Mouse (Mus musculus) fat pad, adult 2 months (tissue): Measurements from ENCODE around the gene Rab27a.
"Not testable (repeated sequence)": the region's sequence is repeated elsewhere in the genome, so short reads cannot be mapped to it uniquely, and the experiment has no call there.

Source experiments
- DNase-seq: peaks from one replicate; pipeline ENCODE4 v3.0.0-alpha.2; 2011; ENCODE audit warnings: low read depth, low spot score; ENCODE audit errors: extremely low read depth

The Rab27a gene

DNA sequence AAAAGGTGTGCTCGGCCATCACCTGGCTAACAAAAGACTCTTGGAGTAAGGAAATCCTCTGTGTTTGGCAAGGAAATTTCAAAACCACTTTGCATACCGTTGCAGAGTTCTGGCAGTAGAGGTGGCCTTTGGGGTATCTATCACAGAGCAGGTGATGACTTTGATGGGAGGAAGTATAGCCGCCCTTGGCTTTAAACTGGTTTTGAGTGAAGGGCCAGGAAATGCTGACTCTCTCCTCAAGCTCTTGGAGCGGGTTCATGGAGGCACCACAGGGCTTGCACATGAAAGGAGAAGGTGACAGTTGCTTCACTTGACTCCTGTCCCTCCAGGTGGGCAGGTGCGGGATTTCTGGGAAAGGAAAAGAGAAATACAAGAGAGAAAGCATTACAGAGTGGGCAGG lies 42.9 kb downstream of the Rab27a start:
- no peak for DNase-seq

GRCm38 (mm10) chr9:73089222-73089920 lies 44.7 kb downstream of the Rab27a start:
- no peak for DNase-seq

GRCm38 (mm10) chr9:73090121-73090520 lies 45.5 kb downstream of the Rab27a start:
- DNase-seq = no peak

- DNase-seq = no peak
These were observed 47.1 kb downstream of the Rab27a start for GRCm38 (mm10) chr9:73091747-73092146.

GRCm38 (mm10) chr9:73094580-73094979 lies 49.9 kb downstream of the Rab27a start:
- no peak for DNase-seq

GRCm38 (mm10) chr9:73097898-73098297 lies 53.2 kb downstream of the Rab27a start:
- DNase-seq = no peak

GRCm38 (mm10) chr9:73101536-73101935 lies 56.9 kb downstream of the Rab27a start, which contains the start of gene Khdc3:
Gene Khdc3, plus strand, starts transcription at chr9:73101836.
- no peak for DNase-seq

- no peak for DNase-seq
These were observed 57.5 kb downstream of the Rab27a start, which contains the start of gene Gm20509 for GRCm38 (mm10) chr9:73102181-73102580. Gene Gm20509, plus strand, starts transcription at chr9:73102470.

DNA sequence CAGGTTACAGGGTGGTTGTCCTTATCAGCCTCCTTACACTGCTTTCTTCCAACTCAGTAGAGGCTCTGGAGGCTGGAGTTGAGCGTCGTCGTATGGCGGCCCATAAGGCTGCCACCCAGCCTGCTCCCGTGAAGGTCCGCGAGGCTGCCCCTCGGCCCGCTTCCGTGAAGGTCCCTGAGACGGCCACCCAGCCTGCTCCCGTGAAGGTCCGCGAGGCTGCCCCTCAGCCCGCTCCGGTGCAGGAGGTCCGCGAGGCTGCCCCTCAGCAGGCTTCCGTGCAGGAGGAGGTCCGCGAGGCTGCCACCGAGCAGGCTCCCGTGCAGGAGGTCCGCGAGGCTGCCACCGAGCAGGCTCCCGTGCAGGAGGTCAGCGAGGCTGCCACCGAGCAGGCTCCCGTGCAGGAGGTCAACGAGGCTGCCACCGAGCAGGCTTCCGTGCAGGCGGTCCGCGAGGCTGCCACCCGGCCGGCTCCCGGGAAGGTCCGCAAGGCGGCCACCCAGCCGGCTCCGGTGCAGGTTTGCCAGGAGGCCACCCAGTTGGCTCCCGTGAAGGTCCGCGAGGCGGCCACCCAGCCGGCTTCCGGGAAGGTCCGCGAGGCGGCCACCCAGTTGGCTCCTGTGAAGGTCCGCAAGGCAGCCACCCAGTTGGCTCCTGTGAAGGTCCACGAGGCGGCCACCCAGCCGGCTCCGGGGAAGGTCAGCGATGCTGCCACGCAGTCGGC lies 58.7 kb downstream of the Rab27a start:
- no peak for DNase-seq

DNA sequence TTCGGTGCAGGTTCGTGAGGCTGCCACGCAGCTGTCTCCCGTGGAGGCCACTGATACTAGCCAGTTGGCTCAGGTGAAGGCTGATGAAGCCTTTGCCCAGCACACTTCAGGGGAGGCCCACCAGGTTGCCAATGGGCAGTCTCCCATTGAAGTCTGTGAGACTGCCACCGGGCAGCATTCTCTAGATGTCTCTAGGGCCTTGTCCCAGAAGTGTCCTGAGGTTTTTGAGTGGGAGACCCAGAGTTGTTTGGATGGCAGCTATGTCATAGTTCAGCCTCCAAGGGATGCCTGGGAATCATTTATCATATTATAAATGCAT lies 59.2 kb downstream of the Rab27a start:
- no peak for DNase-seq

- DNase-seq = no peak
These were observed 60.5 kb downstream of the Rab27a start for GRCm38 (mm10) chr9:73105141-73105540.

- DNase-seq = no peak
These were observed 61.1 kb downstream of the Rab27a start for GRCm38 (mm10) chr9:73105771-73106170.

- DNase-seq = peak; percentile 39
These were observed 68.6 kb downstream of the Rab27a start, which contains the start of gene Rsl24d1 for GRCm38 (mm10) chr9:73112919-73113906. Gene Rsl24d1, plus strand, starts transcription at chr9:73113426.

DNA sequence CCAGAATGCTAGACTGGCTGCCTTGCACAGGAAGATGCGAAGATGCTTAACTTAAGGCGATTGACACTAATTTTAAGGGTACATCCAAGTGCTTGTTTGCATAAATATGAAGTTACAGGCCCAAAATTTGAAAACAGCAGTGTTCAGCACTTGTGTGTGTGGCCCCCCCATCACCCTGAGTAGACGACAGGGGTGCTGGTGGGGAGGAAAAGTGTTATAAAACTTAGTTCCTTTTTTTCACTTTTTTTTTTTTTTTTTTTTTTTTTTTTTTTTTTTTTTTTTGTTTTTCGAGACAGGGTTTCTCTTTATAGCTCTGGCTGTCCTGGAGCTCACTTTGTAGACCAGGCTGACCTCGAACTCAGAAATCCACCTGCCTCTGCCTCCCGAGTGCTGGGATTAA lies 72.0 kb downstream of the Rab27a start:
- DNase-seq = not testable (repeated sequence)

GRCm38 (mm10) chr9:73118012-73118411 lies 73.4 kb downstream of the Rab27a start:
- DNase-seq = no peak

DNA sequence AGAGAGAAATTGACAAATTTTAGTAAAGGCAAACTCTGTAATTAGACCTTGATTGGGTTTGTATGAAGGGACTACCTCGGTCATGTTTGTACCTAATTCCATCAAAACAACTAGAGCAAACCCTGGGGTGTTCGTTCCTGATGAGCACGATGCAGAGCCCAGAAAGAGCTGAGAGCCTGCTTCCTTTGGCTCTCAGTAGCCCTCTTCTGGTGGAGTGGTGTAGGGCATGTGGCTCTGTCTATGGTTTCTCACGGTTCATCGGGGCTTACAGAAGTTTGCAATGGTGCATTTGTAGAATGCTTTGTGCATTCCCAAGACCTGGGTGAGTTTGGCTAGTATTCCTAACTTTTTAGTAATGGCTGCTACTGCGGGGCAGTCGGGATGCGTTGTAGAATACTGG lies 77.1 kb downstream of the Rab27a start:
- DNase-seq = no peak

DNA sequence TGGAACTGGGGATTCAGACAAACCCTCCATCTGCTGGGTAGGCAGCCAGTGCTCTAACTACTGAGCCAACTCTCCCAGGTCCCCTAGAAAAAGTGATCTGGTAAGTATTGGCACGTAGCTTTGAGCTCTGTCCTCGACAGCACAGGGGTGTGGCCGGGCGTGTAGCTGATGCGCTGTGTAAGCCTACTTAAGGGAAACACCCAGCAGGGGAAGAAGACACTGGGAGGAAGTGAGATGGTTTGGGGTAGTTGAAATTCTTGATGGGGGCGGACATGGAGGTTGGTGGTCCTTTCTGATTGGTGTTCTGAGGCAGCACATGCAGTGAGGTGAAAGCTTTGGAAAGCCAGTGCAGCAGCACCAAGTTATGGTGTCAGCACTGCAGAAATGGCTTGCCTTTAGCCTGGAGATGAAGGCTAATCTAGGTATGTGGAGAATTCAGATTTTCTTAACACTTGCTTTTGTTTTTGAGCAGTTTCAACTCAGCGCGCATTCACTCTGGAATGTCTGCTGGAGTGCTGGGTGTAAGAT lies 80.5 kb downstream of the Rab27a start:
- DNase-seq = no peak

DNA sequence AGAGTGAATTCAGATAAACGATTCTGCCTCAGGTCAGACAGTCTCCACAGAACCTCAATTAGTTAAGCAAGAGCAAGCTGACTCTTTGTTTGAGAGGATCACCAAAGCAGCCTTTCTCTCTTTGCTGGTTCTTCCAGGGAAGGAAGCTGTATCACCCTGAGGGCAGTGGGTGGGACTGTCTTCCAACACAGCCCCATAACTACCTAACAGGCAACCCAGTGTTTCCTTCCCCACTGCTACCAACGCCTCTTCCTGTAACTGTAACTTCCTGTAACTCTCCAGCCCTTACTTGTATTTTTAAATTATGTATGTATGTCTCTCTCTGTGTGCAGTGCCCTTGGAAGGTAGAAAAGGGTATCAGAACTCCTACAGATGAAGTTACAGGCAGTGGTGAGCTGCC lies 82.8 kb downstream of the Rab27a start:
- DNase-seq = no peak

GRCm38 (mm10) chr9:73129875-73130274 lies 85.2 kb downstream of the Rab27a start:
- no peak for DNase-seq

DNA sequence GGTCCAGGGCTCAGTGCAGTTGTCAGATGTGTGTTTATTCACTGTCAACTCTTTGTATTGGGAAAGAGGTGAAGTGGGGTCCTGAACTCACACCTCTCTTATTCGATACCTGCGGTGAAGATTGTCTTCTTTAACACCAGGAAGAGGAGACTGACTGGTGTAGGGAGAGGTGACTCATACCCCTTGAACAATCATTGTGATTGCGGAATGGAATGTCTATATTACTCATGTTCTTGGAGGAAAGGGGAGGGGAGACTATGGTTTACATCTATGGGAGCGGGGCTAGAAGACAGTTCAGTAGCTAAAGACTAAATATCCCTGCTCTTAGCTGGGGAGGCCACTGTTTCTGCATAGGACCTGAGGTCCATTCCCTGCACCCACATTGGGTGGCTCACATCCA lies 85.9 kb downstream of the Rab27a start:
- DNase-seq = no peak

DNA sequence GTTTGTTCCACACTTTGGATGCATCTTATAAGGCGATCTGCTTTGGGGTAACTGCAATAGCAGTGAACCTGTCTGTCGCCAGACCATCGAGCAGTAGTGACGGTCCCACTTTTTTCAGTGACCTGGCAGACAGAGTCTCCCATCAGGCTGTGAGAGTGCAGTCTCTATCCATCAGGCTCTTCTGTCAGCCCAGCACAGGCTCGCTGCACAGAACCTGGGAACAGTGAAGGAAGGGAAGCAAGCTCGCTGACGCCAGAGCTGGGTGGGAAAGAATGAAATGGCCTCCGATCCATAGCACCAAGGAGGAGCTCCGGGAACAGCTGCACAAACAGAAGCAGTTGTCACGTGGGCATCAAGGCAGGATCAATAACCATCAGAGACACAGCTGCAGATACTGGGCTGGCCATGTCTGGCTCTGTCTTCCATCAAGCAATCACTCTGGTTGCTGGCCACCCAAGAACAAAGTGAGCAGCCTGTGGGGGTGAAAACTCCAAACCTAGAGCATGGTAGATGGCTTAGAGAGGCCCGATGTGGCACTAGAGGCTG lies 92.8 kb downstream of the Rab27a start:
- no peak for DNase-seq
